Mouse (Mus musculus): ENCODE measurements around the gene Clip3.

The Clip3 gene

GRCm38 (mm10) chr7:30291215-30292131 lies at the start of gene Clip3:
Clip3 (plus strand) TSS chr7:30291728.
- peak; percentile 94 to 95 for DNase-seq

GRCm38 (mm10) chr7:30251956-30252954 lies 39.3 kb upstream of the Clip3 start:
- no peak for DNase-seq

GRCm38 (mm10) chr7:30265041-30265440 lies 26.5 kb upstream of the Clip3 start:
- DNase-seq, result no peak

- no peak for DNase-seq
Measured at GRCm38 (mm10) chr7:30265531-30265930, 26.0 kb upstream of the Clip3 start.

- no peak for DNase-seq
Measured at GRCm38 (mm10) chr7:30265935-30266334, 25.6 kb upstream of the Clip3 start.

- DNase-seq, result no peak
Measured at GRCm38 (mm10) chr7:30266780-30267179, 24.7 kb upstream of the Clip3 start.

- no peak for DNase-seq
Measured at GRCm38 (mm10) chr7:30269641-30270040, 21.9 kb upstream of the Clip3 start.

GRCm38 (mm10) chr7:30274383-30274782 lies 17.1 kb upstream of the Clip3 start:
- no peak for DNase-seq

- no peak for DNase-seq
Measured at GRCm38 (mm10) chr7:30278911-30279310, 12.6 kb upstream of the Clip3 start.

- no peak for DNase-seq
Measured at GRCm38 (mm10) chr7:30279536-30279935, 12.0 kb upstream of the Clip3 start.

GRCm38 (mm10) chr7:30279951-30280669 lies 11.4 kb upstream of the Clip3 start, which contains the start of the genes Thap8 and Wdr62:
Thap8 (plus strand) TSS chr7:30280094.
Wdr62 (minus strand) TSS chr7:30280419.
- DNase-seq, result peak; percentile 91 to 94

GRCm38 (mm10) chr7:30280670-30281138 lies 10.8 kb upstream of the Clip3 start:
- DNase-seq, result peak; percentile 86 to 88

- DNase-seq, result no peak
Measured at GRCm38 (mm10) chr7:30281522-30281921, 10.0 kb upstream of the Clip3 start.

- DNase-seq, result no peak
Measured at GRCm38 (mm10) chr7:30282740-30283139, 8.8 kb upstream of the Clip3 start.

- DNase-seq, result peak; percentile 85 to 93
Measured at GRCm38 (mm10) chr7:30286701-30287410, 4.7 kb upstream of the Clip3 start.

GRCm38 (mm10) chr7:30288046-30288445 lies 3.5 kb upstream of the Clip3 start:
- DNase-seq, result peak; percentile 61 to 64

GRCm38 (mm10) chr7:30289071-30289713 lies 2.3 kb upstream of the Clip3 start:
- peak in 1 of 2 experiments; percentile 12 for DNase-seq

GRCm38 (mm10) chr7:30289714-30290399 lies 1.7 kb upstream of the Clip3 start:
- DNase-seq, result peak in 1 of 2 experiments; percentile 37

- peak; percentile 63 to 65 for DNase-seq
Measured at GRCm38 (mm10) chr7:30293795-30294194, 2.3 kb downstream of the Clip3 start.

- DNase-seq, result no peak
Measured at GRCm38 (mm10) chr7:30294296-30294695, 2.8 kb downstream of the Clip3 start.

All from cerebellum, postnatal 25 days (tissue).